Mouse (Mus musculus): ENCODE results near the gene Colgalt1. TPM values are rescaled to one million over a fixed set of nuclear protein-coding genes. Genes with fewer than 3 reads are reported as not detected.

Colgalt1 gene
- polyA plus RNA-seq, 1 experiment from 2014 or later: 25.7 TPM

DNA sequence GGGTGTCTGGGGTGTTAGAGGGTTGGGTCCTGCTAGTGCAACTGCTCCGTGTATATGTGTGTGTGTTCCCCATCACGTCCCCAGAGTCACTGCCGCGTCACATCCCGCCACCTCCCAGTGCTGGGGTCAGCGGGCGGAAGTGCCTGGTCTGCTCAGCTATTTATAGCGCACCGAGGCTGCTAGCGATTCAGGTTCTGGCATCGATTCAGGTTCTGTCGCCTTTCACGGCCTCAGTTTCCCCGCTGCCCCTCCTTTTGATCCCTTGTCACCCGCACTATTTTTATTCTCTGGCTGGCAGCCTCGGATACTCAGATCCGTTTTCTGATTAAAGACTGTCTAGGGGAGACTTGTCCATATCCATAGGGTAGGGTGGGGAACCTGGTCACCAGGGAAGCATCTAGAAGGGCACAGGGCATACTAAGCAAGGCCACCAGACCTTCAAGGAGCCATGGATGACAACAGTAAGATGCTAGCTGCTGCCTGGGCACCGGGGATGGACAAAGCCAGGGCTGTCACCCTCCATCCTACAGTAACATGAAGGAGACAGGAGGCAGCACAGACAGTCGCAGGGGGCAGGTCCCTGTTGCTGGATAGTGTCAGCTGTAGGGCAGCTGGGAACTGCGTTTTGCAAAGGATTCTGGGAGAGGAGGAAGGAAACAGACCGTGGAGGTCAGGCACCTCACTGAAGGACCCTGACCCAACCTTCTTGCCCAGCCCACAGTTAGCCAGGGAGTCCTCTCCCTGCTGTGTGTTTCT is 57.6 kb downstream of the Colgalt1 start:
- no peak overlapping the region for H3K4me3 ChIP-seq (ENCODE audit: low read depth, low read length)
- peaks cover 21% of the 10 kb centered on the region; the same call in 1 of the 2 replicates for H3K27me3 ChIP-seq (ENCODE audit: insufficient read depth, low read length)

DNA sequence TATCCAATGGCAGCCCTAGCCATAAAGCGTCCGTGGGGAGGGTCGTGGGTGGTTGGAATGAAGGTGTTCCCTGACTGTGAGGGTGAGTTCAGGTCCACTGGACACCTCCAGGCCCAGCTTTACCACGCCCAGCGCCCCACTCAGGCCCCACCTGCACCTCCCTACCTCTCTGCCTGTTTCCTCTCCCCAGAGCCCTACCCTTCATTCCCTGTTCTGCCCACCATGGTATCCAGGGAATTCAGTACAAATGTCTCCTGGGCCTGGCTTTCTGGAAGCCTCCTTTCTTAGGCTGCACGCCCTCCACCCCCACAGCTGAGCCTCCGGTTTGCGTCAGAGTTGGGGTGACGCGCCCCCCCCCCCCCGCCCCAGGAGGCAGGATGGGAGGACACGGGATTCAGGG is 59.4 kb downstream of the Colgalt1 start:
- H3K27me3 ChIP-seq (ENCODE audit: insufficient read depth, low read length): peaks cover 21% of the 10 kb centered on the region; the same call in 1 of the 2 replicates
- no peaks in the 10 kb centered on the region for H3K9me3 ChIP-seq (ENCODE audit: low read length)
- H3K4me1 ChIP-seq (ENCODE audit: insufficient read depth): peaks cover 28% of the 10 kb centered on the region
- no peak overlapping the region for H3K27ac ChIP-seq (ENCODE audit: low read depth)
- peak overlapping the region; percentile 98 for H3K4me2 ChIP-seq (ENCODE audit: low read depth, low read length)
- no peaks in the 10 kb centered on the region for H3K36me3 ChIP-seq (replicated peaks; ENCODE audit: insufficient read depth, low read length)
- 28% methylated on average over 8 of the region's 12 CpGs for WGBS (ENCODE audit: insufficient replicate concordance)
- peak overlapping the region; percentile 57; the same call in 1 of the 2 replicates for H3K4me3 ChIP-seq (ENCODE audit: low read depth, low read length)
- H3K9ac ChIP-seq (replicated peaks): no peak overlapping the region
- ATAC-seq (no peak), DNase-seq (no peak)
- TF ChIP-seq CTCF (IDR thresholded peaks at IDR 0.05; ENCODE audit: low read depth): no peak
- TF ChIP-seq EP300 (IDR thresholded peaks at IDR 0.05; ENCODE audit: low read depth): no peak

More for the DNA sequence above, 57.6 kb downstream of the Colgalt1 start:
- TF ChIP-seq CTCF (IDR thresholded peaks at IDR 0.05; ENCODE audit: low read depth) (no peak), EP300 (IDR thresholded peaks at IDR 0.05; ENCODE audit: low read depth) (no peak)
- DNase-seq: peak; percentile 68
- Histone ChIP-seq H3K27ac (ENCODE audit: low read depth) (no peak overlapping the region), H3K9me3 (ENCODE audit: low read length) (no peaks in the 10 kb centered on the region), H3K9ac (replicated peaks) (no peak overlapping the region), H3K4me1 (ENCODE audit: insufficient read depth) (peaks cover 28% of the 10 kb centered on the region), H3K36me3 (replicated peaks; ENCODE audit: insufficient read depth, low read length) (no peaks in the 10 kb centered on the region), H3K4me2 (ENCODE audit: low read depth, low read length) (peak overlapping the region; percentile 55)
- ATAC-seq: no peak
- WGBS (ENCODE audit: insufficient replicate concordance): 1% methylated on average over 21 of the region's 21 CpGs

DNA sequence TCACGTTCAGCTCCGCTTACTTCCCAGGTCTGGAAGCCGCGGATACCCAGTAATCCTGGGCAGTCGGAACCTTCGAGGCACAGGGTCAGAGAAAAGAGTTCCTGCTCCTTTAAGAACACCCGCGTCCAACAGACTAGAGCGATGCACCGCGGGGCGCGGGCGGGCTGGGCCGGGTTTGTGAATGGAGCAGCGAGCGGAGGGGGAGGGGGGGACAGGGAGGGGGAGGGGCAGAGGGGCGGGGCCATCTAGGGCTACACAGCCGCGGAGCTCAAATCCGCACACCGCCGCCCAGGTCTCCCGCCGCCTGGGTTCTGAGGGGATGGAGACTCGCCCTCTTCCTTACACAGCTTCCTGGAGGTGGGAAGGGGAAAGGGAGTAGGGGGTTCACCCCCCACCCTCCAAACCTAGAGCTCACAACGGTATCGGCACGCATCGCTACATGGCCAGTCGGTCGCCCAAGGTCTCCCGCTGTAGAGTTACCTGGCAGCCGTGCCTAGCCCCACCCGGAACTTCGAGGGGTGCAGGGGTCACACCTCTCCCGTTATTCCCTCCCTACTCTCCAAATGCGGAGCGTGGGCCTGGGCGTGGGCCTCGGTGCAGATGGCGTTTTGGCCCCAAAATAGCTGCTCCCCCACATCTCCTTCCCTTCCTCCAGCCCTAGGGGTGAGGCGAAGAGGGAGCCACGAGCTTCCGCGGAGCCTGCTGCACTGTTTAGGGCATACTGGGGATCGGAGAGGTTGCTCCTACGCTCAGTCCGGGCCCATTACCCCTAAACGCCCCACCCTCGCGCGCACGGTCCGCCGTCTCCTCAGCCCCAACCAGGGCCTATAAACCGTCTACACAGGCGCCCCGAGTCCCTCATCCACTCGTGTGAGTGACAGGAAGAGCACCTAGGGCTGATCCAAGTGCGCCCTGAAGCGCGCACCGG is 60.1 kb downstream of the Colgalt1 start:
- peak; percentile 26 for ATAC-seq
- DNase-seq: peak; percentile 65
- no peaks in the 10 kb centered on the region for H3K36me3 ChIP-seq (replicated peaks; ENCODE audit: insufficient read depth, low read length)
- no peaks in the 10 kb centered on the region for H3K9me3 ChIP-seq (ENCODE audit: low read length)
- no peak overlapping the region for H3K9ac ChIP-seq (replicated peaks)
- 3% methylated on average over 50 of the region's 64 CpGs for WGBS (ENCODE audit: insufficient replicate concordance)
- TF ChIP-seq CTCF (IDR thresholded peaks at IDR 0.05; ENCODE audit: low read depth) (no peak), EP300 (IDR thresholded peaks at IDR 0.05; ENCODE audit: low read depth) (no peak)
- H3K4me1 ChIP-seq (ENCODE audit: insufficient read depth): peaks cover 32% of the 10 kb centered on the region
- no peak overlapping the region for H3K27ac ChIP-seq (ENCODE audit: low read depth)
- H3K27me3 ChIP-seq (ENCODE audit: insufficient read depth, low read length): peaks cover 21% of the 10 kb centered on the region; the same call in 1 of the 2 replicates
- peak overlapping the region; percentile 57 for H3K4me3 ChIP-seq (ENCODE audit: low read depth, low read length)
- H3K4me2 ChIP-seq (ENCODE audit: low read depth, low read length): peak overlapping the region; percentile 98

DNA sequence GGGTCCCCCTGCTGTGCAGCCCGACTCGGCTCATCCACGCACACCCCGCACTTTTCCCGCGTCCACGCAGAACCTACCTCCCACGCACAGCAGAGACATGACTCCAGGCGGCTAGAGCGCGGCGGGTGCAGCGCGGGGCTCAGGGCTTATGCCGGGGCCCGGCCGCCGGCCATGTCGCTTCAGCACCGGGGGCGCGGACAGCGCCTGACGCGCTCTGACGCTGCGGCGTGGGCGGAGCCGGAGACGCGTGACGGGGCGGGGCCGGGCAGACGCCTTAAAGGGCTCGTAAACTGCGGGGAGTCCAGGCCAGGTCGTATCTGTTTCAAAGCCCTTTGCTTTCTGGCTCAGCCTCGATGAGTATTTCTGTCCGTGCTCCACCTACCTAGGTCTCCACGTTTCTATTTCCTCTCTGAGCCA is 60.8 kb downstream of the Colgalt1 start, which contains the start of gene Unc13a:
TSS of gene Unc13a (minus strand) at position 209 of the 417 bp plus-strand sequence.
- peaks cover 28% of the 10 kb centered on the region for H3K4me1 ChIP-seq (ENCODE audit: insufficient read depth)
- H3K4me2 ChIP-seq (ENCODE audit: low read depth, low read length): peak within 1 kb of the TSS; percentile 98
- under 1% methylated on average over 42 of the region's 42 CpGs for WGBS (ENCODE audit: insufficient replicate concordance)
- DNase-seq (peak; percentile 92), ATAC-seq (peak; percentile 63)
- peak within 1 kb of the TSS; percentile 57 for H3K4me3 ChIP-seq (ENCODE audit: low read depth, low read length)
- TF ChIP-seq EP300 (IDR thresholded peaks at IDR 0.05; ENCODE audit: low read depth) (no peak), CTCF (IDR thresholded peaks at IDR 0.05; ENCODE audit: low read depth) (no peak)
- no peaks in the 10 kb centered on the region for H3K9me3 ChIP-seq (ENCODE audit: low read length)
- no peaks in the 10 kb centered on the region for H3K36me3 ChIP-seq (replicated peaks; ENCODE audit: insufficient read depth, low read length)
- H3K27me3 ChIP-seq (ENCODE audit: insufficient read depth, low read length): peaks cover 21% of the 10 kb centered on the region; the same call in 1 of the 2 replicates
- H3K9ac ChIP-seq (replicated peaks): 0 out of 2 replicates have a peak within 1 kb of the TSS, but pooled peaks have one; percentile 32
- H3K27ac ChIP-seq (ENCODE audit: low read depth): no peak within 1 kb of the TSS

DNA sequence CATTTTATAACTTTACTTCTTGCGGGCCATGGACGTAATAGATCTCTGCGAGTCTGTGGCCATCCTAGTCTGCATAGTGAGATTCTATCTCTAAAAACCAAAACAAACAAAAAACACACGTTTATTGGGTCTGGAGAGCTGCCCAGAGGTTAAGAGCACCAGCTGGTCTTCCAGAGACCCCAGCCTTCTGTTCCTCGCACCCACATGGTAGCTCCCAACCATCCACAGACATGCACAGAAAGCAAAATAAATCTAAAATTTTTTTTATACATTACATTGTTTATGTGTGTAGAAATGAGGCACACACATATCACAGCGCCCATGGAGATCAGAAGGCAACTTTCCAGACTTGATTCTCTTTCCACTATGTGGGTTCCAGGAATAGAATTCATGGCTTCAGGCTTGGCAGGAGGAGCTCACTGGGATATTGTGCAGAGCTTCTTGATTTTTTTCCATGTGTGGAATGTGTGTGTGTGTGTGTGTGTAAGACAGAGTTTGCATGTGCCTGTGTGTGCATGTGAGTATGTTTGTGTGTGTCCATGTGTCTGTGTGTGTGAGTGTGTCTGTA is 61.5 kb downstream of the Colgalt1 start:
- H3K9me3 ChIP-seq (ENCODE audit: low read length): no peaks in the 10 kb centered on the region
- 0 out of 2 replicates have a peak overlapping the region, but pooled peaks have one; percentile 32 for H3K9ac ChIP-seq (replicated peaks)
- H3K36me3 ChIP-seq (replicated peaks; ENCODE audit: insufficient read depth, low read length): no peaks in the 10 kb centered on the region
- TF ChIP-seq CTCF (IDR thresholded peaks at IDR 0.05; ENCODE audit: low read depth) (no peak), EP300 (IDR thresholded peaks at IDR 0.05; ENCODE audit: low read depth) (no peak)
- DNase-seq (no peak), ATAC-seq (no peak)
- 65% methylated on average over 6 of the region's 6 CpGs for WGBS (ENCODE audit: insufficient replicate concordance)
- peak overlapping the region; percentile 98 for H3K4me2 ChIP-seq (ENCODE audit: low read depth, low read length)
- peaks cover 21% of the 10 kb centered on the region; the same call in 1 of the 2 replicates for H3K27me3 ChIP-seq (ENCODE audit: insufficient read depth, low read length)
- peak overlapping the region; percentile 57 for H3K4me3 ChIP-seq (ENCODE audit: low read depth, low read length)
- H3K4me1 ChIP-seq (ENCODE audit: insufficient read depth): peaks cover 32% of the 10 kb centered on the region
- H3K27ac ChIP-seq (ENCODE audit: low read depth): no peak overlapping the region
